Mouse (Mus musculus): ENCODE data around the gene Raph1.

Gene Raph1

DNA sequence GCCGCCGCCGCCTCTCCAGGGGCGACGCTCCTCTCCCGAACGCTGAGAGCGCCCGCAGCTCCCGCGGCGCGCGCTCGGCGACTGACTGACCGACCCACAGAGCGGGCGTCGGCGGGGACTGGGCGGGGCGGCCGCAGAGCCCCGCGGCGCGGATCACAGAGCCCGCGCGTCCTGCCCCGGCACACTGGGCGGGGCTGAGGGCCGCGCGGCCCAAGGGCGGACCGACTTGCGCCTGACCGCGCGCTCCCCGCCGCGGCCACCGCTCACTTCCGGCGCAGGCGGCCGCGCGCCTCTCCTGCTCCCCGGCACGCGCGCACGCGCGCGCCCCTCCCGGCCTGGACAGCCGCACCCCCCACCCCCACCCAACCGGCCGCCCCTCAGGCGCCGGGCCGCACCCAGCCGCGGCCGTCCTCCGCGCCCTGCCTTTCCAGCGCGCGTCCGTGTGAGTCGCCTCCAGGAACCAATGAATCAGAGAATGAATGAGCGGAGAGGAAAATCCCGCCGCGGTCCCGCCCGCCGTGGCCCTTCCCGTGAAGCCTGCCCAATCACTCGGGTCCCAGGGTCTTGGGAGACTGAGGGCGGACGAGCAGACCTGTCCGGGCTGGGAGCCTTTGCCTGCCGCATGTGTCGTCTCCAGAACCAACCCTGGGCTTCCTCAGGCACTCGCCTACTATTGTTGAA, at the start of gene Raph1:
Gene Raph1, minus strand, starts transcription at position 474 of the 681 bp plus-strand sequence.
- DNase-seq: peak; percentile 88 to 93

DNA sequence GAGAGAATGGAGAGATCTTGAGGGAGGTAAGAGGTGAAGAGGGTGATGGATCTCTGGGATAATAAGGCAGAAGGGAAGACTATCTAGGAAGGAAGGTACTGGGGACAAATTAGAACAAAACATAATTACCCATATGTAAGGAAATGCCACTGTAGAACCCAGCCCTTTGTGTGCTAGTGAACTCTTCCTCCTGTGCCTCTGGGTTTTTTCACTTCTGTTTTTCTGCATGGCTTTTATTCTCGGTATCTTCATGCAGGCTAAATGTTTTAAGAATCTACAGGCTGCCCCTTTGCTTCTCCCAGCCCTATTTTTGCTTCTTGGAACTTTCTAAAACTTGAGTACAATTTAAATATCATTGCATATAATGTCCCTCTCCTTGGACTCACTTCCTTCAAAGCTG, 48.8 kb upstream of the Raph1 start:
- DNase-seq: no peak

DNA sequence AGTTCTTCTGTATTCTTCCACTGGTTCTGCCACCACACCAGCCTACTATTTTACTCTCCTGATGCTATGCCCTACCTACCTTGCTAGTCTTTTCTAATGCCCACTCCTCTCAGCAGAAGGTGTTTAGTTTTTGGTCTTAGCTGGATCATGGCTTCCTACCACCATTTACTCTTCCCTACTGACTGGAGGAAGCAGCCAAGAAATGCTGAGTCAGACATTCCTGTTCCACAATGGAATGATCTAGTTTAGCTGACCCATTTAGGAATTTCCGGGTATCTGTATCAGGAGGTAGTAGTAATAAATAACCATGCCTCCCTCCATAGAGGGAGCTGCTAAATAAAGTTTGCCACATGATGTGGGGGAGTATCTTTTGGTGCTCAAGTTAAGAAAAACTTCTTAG, 48.0 kb upstream of the Raph1 start:
- peak in 1 of 2 experiments; percentile 18 for DNase-seq

DNA sequence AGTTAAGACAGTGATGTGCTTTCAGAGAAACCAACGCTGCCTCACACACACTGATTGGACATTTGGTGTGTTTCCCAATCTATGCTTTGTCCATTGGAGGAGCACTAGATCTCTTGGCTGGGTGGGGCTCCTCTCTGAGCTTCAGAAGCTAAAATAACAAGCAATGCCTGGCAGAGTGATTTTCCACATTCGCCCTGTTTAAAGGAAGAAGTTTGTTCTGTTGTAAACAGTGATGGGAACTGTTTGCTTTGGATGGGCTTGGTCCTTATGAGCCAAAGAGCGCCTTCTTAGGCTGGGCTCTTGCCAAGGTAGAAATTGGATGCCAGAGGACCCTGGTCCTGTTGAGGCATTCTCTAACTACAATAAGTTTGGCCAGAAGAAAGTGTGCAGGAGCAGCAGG, 45.1 kb upstream of the Raph1 start:
- DNase-seq: no peak

DNA sequence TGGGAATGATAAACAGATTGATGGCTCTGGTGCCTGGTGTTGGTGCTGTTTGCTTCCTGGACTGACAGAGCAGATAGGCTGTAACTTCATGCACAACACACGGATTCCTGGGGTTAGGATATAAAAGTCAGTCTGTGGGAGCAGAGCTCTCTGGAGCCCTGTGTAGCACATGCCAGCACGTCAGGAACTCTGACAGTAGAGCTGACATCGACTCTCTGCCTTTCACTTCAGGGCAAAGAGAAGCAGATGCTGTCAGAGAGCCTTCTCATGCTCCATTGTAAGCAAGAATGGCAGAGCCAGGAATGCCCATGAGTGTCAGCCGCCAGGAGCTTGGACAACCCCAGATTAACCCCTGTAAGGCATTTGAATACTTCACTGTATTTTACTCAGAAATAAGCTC, 43.7 kb upstream of the Raph1 start:
- no peak for DNase-seq

DNA sequence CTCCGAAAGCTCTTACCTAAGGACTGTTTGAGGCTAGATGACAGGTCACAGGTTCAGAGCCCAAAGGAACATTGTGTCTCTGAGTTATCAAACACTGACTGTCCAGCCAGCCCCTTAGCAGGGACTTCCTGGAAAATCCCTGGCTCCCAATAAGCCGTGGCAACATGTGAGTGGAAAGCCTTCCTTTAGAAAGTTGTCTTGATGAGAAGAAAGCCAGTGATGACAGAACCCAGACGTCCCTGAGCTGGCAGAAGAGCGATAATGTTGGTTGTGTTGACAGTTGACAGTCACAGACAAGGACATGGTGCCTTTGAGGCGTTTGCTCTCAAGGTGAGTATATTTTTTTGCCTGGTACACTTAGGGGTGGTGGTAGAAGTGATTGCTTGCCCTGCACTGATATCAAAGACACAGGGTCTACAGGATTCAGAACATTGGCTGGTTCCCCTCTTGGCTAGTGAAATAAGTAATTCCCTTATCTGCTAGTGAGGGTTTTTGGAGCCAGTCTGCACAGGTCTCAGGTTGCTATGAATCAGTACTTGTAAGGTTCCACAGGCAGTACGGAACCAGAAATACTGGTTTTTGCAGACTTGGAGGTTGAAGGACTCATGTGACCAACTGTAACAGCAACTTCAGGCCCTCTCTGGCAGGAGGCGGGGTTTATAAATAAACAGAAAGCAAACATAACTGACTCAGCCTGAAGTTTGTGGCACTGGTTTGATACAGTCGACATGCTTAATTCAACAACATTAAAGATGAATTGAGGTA, 42.3 kb upstream of the Raph1 start:
- peak; percentile 36 to 70 for DNase-seq

DNA sequence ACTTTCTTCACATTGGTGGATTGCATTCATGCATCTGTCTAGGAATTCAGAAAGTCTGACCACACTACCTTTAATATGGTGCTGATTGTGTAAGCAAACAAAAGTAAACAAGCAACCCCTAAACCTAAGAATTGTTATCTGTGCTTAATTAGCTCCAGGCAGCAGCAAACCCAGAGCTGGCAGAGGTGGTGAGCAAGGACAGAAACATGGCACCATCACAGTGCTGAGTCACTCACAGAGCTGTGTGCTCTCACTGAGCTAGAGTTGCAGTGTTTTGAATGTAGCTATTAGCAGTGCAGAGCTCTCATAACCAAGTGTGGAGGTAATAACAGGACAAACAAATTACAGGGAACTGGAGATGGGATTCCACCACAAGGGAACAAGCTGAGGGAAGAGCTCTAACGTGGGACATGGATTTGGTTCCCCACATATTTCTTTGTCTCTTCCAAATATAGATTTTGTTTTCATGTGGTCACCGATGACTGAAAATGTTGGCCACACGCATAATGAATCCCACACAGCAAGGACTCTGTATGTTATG, 37.6 kb upstream of the Raph1 start:
- DNase-seq: no peak

DNA sequence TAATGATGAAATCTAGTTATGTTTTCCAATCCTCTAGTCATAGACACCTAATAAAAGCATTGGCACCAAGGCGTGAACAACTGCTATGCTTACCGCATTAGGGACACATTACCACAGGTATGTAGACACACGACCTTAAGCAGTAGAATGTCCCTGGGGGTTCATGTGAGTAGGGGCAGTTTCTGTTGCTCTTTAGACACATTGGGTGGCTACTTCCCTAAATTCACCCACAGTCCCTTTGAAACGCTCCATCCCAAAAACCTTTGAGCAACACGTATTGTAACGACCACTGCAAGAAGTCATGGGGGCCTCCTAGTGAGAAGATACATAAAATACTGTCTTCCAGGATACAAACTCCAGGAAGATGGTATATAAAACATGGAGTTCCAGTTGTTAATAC, 33.8 kb upstream of the Raph1 start:
- DNase-seq: no peak

DNA sequence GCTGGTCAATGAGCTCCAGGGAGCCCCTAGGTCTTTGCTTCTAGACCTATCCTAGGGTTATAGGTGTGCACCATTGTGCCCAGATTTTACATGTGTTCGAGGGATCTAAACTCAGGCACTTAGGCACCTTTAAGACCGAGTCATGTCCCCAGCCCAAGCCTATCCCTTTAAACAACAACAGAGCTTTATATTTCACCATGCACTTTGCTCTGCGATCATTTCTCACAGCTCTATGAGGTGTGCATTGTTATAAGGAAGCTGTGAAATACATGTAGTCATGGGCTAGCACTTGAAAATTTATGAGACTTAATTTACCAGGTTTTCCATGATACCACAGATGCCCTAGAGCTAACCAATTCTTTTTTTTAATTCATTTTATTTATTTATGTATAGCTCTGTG, 33.0 kb upstream of the Raph1 start:
- no peak for DNase-seq

DNA sequence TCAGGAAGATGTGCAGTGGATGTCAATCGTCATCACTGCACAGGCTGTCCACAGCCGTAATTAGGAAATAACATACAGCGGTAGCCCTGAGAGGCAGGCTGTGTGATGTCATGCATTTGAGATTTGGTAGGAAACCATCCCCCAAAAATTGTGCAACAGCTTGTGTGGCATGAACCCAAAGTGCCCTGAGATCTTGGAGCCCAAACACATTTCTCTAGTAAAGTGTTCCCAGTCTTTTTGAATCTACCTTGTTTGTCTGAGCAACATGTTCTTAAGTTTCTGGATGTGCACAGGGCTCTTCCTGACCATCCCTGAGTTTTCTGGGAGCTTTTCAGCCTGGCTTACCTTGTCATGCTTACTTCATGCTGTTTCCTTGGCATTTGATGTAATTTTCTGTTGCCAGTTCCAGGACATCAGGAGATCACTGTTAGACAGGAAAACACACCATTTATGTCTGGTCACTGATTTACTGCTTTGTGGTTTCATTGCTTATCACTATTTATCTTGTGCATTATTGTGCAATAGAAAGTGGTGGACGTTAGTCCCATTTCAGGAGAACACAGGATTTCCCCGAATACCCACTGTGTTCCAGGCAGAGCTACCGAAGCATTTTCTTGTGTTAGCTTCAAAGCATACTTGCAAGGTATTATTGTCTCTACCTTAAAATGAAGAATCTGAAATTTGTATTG, 32.3 kb upstream of the Raph1 start:
- DNase-seq: no peak

DNA sequence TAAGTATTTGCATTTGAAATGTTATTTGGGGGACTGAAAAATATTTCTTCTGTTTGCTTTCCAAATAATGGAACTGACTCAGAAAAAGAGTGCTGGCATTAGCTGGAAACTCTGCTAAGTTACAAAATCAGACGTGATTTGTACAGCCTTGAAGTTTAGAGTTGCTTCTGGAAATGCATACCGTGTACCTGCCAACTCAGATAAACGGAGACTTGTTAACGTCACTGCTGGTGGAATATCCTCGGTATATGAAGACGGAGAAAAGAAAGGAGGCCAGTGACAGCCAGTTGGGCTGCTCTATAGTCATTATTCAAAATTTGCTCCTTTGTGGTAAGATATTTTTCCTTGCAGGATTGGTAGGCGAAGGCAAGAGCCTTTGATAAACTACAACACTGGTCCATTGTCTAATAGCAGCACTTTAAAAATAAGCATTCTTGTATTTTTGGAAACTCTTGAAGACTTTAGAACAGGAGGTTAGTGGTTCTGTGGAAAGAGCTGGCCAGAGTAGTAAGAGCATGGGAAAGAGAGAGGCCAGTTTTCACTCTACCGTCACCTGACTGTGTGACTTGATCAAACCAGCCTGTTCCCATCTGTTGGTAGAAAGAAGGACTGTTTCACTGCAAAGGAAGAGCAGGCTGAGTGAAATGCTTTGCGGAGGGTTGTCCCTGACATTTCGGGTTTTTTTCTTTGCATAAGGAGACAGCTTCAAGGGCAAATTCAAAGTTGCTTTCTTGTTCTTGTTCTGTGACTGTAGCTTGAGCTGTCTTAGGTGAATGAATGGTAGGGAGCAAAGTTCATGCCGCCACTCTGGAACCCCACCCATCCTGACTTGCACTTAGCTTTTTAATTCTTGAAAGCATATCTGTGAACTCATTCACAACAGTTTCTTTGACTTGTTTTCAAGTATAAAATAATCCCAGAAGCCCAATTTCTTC, 29.7 kb upstream of the Raph1 start:
- DNase-seq: peak in 1 of 2 experiments; percentile 28

DNA sequence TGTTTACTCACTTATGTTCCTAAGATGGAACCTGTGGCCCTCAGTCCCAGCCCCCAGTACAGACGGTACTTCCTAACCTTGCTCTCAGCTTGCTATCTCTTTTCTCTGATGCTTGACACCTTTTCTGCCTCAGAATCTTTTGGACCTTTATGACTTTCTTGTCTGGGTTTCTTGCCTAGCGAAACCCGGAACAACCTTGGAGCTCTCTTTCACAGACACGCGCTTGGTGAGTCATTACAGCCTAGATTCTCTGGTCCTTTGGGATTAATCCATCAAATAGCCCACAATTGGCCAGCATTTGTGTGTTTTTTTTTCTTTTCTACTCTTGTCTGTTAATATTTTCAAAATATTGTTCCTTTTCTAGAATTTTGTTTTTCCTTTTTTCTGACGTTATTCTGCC, 26.2 kb upstream of the Raph1 start:
- DNase-seq: no peak

DNA sequence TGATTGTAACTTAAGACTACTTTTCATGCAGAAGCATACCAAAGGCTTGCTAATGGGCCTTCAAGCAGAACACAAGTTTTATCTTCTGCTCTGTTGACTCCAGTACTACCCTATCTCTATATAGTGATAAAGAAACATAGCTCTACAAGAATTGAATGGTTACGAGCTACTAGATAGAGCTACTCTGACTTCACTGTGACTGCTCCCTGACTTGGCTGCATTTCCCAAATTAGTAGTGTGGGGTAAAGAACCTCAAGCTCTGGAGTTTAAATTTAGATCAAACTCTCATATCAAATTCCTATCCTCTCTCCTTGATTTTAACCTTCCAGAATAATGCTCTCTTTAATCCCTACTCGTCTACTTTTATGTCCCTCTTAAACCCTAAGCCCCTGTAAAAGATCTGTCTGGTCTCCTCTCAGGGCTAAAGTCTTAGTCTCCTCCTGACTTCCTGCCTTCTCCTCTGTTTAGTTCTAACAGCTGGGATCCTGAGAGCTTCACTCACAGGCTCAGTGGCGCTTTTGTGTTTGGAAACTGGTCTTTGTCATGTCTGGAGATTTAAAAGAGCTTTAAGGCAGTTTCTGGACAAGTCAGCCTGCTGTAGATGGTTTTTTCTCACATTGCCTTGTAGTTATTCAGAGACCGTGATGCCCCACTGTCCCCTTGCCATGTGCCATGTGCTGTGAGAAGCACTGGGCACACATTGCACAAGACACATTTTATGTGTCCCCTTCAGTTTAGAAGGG, 22.2 kb upstream of the Raph1 start:
- no peak for DNase-seq

DNA sequence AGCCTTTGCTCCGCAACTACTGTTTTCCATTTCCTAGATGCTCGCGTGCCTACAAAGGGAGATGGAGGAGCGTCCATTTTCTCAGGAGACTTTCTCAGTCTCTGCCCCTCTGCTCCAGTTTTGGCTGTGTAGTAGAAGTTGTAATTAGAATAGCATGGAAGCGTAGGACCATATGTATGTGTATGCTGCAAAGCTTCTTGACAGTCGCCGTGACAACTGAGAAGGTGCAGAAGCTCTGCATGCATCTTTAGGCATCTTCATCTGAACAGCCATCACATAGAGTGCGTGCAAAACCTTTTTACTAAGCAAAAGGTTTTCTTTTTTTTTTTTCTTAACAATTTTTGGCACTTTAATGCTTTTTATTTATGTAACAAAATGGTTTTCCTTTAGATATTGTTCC, 14.1 kb upstream of the Raph1 start:
- no peak for DNase-seq

DNA sequence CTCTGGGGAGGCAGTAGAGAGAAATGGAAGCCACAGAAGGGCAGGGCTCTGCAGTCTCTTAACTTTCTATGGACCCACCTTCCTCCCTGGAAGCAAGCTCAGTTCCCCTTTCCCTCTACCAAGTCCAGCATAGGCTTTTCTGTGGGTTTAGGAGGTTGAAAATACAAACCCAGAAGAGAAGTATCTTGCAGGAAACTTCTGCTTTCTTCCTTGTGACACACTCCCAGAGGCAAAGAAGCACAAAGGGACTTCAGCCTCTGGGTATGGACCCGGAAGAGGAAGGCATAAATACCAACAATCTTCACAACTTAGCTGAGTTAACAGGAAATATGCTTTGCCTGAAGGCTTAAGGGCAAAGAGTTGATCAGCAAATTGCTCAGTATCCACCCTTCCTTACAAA, 13.0 kb upstream of the Raph1 start:
- DNase-seq: no peak

DNA sequence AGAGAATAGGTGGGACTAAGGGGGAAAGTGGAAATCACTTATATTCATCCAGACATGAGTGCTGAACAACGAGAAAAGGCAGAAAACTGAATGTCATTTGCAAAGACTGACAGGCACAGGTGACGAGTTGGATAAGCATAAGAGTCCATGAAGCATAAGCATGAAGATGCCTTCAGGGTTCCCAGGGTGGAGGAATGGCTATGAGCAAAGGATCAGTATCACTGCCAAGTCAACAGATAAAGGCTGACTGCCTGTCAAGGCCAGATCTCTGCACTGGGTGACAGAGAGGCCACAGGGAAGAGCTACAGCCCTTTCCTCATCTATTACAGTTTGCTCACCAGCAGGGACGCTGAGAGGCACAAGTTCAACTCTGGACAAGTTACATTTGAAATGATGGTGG, 5.8 kb upstream of the Raph1 start:
- no peak for DNase-seq

DNA sequence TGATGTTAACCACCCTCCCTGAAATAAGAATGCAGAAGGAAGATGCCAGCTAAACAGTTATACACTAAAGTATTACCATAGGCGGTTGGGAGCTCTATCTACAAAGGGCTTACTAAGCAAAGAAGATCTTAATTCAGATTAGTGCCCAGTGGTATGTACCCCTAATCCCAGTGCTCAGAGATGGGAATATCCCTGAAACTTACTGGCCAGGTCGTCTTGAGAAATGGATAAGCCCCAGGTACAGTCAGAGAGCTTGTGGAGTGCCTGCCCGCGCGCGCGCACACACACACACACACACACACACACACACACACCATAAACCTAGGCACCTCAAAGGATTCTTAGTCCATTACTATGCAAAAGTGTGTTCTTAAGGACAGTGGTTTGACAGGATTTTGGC, 2.8 kb upstream of the Raph1 start:
- no peak for DNase-seq

DNA sequence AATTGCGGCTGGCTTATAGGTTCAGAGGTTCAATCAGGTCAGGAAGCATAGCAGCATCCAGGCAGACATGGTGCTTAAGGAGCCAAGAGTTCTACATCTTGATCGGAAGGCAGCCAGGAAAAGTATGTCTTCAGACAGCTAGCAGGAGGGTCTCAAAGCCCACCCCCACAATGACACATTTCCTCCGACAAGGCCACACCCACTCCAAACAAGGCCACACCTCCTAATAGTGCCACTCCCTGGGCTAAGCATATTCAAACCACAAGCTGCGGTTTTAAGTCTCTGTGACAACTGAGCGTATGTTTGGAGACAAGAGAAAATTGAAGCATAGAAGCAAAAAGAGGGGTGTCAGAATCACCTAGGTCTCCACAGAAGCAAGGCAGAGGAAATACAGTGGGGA, 2.3 kb upstream of the Raph1 start:
- DNase-seq: no peak

DNA sequence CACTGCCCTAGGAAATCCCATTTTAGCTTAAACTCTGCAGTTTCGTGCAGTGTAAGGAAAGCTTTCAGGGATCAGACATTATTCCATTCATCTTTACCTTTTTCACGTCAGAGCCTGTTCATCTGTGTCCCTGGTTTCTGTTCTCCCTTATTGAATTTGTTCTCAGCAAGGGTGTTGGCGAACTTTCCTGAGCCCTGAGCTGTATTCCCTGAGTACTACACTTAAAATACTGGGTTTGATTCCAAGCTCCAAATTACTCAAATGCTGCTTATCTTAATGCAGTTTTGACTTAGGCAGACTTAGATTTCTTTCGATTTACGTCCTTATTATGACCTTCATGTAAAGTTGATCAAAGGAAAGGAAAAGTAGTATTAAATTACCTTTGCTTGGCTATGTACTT, 417 bp upstream of the Raph1 start:
- DNase-seq: no peak

DNA sequence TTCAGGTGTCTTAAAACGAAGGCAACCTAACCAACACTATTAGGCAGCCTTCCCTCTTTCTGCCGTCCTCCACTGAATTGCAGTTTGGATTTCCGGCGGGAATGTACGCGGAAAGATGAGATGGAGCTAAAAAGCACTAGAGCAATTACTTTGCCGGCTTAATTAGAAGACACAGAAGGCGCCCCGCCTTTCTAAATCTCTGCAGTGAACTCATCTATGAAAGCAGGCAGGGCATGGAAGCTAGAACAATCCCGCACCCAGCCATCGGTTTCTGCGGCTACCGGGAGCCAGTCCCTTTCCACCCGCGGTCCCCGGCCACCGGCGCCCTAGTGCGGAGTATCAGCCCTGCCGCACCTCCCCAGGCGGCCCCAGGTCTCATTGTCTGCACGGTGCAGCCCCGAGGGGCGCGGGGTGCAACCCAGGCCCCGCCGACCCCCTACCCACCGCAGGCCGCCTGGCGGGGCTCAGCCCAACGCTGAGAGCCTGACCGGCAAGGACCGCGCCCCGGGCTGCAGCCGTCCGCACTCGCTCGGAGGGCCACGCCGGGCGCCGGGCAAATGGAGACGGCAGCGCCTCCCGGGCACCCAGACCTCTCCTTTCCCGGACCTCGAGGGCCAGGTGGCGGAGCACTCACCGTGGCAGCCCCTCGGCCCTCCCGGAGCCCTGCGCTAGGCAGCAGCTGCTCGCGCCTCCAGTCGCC, 823 bp downstream of the Raph1 start:
- DNase-seq: peak; percentile 23 to 60

DNA sequence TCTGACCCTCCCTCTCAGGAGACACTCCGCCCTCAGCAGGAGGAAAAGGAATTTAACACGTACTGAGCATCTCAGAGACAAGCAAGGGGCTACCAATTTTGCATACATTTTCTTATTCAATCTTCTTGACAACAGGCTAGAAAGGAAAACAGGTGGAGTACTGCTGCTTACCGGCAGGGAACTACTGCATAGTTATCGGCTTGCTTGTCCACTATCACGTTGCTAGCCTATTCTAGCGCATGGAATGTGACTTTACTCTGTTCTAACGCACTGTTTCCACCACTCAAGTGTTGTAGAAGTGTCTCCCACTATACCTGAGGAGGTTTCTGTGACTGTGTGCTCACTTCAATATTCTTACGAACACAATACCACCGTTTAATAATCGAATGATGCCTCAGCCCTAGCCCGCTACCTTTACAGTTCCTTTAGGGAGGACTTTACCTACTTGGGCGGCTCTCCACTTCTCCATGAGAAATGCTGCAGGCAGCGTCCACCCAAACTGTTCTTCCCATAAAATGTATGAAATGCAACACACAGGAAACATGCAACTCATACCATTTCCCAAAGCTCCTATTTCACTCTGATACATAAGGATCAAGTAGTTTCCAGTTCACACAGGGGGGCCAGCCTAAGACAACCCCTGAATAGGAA, 1.5 kb downstream of the Raph1 start:
- DNase-seq: peak; percentile 27 to 36

Data from kidney, postnatal 36 days (tissue).